Mouse (Mus musculus): ENCODE results near the gene Slc17a8. TPM values are rescaled to one million over a fixed set of nuclear protein-coding genes. Genes with fewer than 3 reads are reported as not detected.

Gene Slc17a8
- polyA plus RNA-seq, 1 experiment from 2014 or later = 4.4 TPM

GRCm38 (mm10) chr10:89527054-89527453 lies 94.0 kb downstream of the Slc17a8 start:
- H3K27me3 ChIP-seq (replicated peaks; ENCODE audit: control insufficient read depth, insufficient read depth, low read length) = no peaks in the 10 kb centered on the region
- no peak overlapping the region for H3K9ac ChIP-seq (ENCODE audit: low read depth, low read length)
- H3K36me3 ChIP-seq (ENCODE audit: control insufficient read depth, insufficient read depth, low read length) = no peaks in the 10 kb centered on the region
- H3K27ac ChIP-seq (ENCODE audit: low read depth, low read length) = no peak overlapping the region
- H3K4me1 ChIP-seq (ENCODE audit: control insufficient read depth, insufficient read depth, low read depth, low read length) = no peaks in the 10 kb centered on the region; the same call in 1 of the 2 replicates
- H3K4me2 ChIP-seq (ENCODE audit: low read length) = no peak overlapping the region
- H3K4me3 ChIP-seq (ENCODE audit: low read length) = no peak overlapping the region
- no peaks in the 10 kb centered on the region for H3K9me3 ChIP-seq (ENCODE audit: control insufficient read depth, low read length)
- 83% methylated on average over 5 of the region's 5 CpGs for WGBS
- no peak for ATAC-seq

DNA sequence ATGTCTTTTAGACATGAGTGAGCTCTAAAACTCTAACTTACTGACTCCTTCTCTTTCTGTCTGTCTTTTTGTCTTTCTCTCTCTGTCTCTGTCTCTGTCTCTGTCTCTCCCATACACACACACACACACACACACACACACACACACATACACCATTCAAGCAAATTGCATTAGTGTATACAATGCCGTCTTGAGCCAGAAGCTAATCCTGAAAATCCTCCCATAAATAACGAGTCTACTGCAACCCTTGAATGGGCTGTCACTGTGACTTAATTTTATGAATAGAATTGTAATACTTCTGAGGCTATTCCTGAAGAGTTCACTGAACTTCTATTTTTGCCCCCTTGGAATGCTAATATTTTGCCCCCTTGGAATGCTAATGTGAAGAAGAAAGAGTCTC lies 95.2 kb downstream of the Slc17a8 start:
- Histone ChIP-seq H3K27me3 (replicated peaks; ENCODE audit: control insufficient read depth, insufficient read depth, low read length) (no peaks in the 10 kb centered on the region), H3K9me3 (ENCODE audit: control insufficient read depth, low read length) (no peaks in the 10 kb centered on the region), H3K4me3 (ENCODE audit: low read length) (no peak overlapping the region), H3K4me1 (ENCODE audit: control insufficient read depth, insufficient read depth, low read depth, low read length) (no peaks in the 10 kb centered on the region), H3K36me3 (ENCODE audit: control insufficient read depth, insufficient read depth, low read length) (no peaks in the 10 kb centered on the region), H3K4me2 (ENCODE audit: low read length) (no peak overlapping the region), H3K9ac (ENCODE audit: low read depth, low read length) (no peak overlapping the region), H3K27ac (ENCODE audit: low read depth, low read length) (no peak overlapping the region)
- no peak for ATAC-seq
- 61% methylated on average over 2 of the region's 2 CpGs for WGBS

Other genes starting within 250 kb of the Slc17a8 start
- 5.4 and 6.2 TPM in 2 replicates for gene Gas2l3, start 177.3 kb downstream of the Slc17a8 start, polyA plus RNA-seq (2015; fragmentation: Nextera tagmentation; extraction: Ambion mirVana)
- gene Nr1h4, start 87.7 kb downstream of the Slc17a8 start, polyA plus RNA-seq (2015; fragmentation: Nextera tagmentation; extraction: Ambion mirVana) = 0.15 TPM in 1 of 2 replicates, not detected in the other
- gene Scyl2, start 65.0 kb upstream of the Slc17a8 start, polyA plus RNA-seq (2015; fragmentation: Nextera tagmentation; extraction: Ambion mirVana) = 6.9 and 7.0 TPM in 2 replicates
- gene Actr6, start 111.0 kb upstream of the Slc17a8 start, polyA plus RNA-seq (2015; fragmentation: Nextera tagmentation; extraction: Ambion mirVana) = 46.5 and 60.1 TPM in 2 replicates
- gene Uhrf1bp1l, start 123.7 kb upstream of the Slc17a8 start, polyA plus RNA-seq (2015; fragmentation: Nextera tagmentation; extraction: Ambion mirVana) = 29.9 and 33.8 TPM in 2 replicates